Mouse (Mus musculus): ENCODE measurements at regions not wholly inside any gene's neighbourhood (a gene's known extent, or its start where the extent isn't known, plus 50 kb on each side); places are given as distances from the start of the nearest gene placed in this dataset.

- TF ChIP-seq POLR2A (IDR thresholded peaks at IDR 0.05; ENCODE audit: borderline replicate concordance, extremely low read depth, insufficient read depth, insufficient read length, poor library complexity, severe bottlenecking): no peak
- DNase-seq (ENCODE audit: low read depth): no peak
These were observed 55.9 kb downstream of the Hdgfl1 start for GRCm38 (mm10) chr13:26714056-26714455.

- peak; percentile 57 for DNase-seq (ENCODE audit: low read depth)
- TF ChIP-seq CTCF (IDR thresholded peaks at IDR 0.05; ENCODE audit: borderline replicate concordance, extremely low read depth, insufficient read depth, insufficient read length) (no peak), POLR2A (IDR thresholded peaks at IDR 0.05; ENCODE audit: borderline replicate concordance, extremely low read depth, insufficient read depth, insufficient read length, poor library complexity, severe bottlenecking) (no peak)
These were observed 70.8 kb downstream of the Hdgfl1 start for GRCm38 (mm10) chr13:26699062-26699684.

DNA sequence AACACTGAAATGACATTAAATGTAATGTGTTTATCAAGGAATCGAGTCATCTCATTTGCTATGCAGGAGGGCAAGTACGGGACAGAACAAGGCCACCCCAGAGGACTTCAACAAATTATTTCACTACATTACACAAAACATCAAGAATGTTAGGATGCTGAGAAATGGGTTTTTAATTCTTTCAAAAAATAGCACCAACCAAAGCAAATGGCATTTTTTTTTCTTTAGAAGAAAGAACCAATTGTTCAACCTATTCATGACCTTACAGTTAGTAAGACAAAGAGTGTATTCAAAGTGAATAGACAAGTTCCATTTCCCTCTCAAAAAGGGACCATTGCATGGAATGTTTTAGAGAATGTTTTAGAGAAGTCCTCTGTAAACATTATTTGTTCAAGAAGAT is 110.5 kb downstream of the Hdgfl1 start:
- DNase-seq (ENCODE audit: low read depth): peak; percentile 55
- TF ChIP-seq CTCF (IDR thresholded peaks at IDR 0.05; ENCODE audit: borderline replicate concordance, extremely low read depth, insufficient read depth, insufficient read length): no peak
- no peak for TF ChIP-seq POLR2A (IDR thresholded peaks at IDR 0.05; ENCODE audit: borderline replicate concordance, extremely low read depth, insufficient read depth, insufficient read length, poor library complexity, severe bottlenecking)

DNA sequence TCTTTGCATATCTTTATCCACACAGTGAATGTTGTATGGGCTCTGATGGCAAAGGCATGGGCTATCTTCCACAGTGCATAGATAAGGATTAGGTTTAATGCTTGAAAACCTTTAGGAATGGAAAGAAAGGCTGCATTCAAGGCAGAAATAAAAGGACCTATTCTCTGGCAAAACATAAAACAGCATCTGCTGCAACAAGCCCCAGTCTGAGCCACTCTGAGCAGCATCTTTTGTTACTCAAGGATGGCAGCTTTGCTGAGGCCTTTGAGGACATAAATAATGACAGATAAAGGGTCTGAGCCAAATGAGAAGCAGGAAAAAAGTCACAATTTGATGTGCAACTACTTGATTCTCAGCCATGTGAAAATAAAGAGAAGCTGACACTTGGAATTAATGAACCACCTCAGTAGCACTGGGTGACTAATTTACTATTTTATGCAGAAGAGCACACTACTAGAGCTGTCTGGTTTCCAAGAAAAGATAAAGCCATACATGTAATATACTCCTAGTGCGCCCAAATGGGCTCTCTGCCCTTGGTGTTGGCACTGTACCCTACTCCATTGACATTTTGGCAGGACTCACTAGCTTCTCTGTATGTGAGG is 112.9 kb downstream of the Hdgfl1 start:
- peak; percentile 96 for DNase-seq (ENCODE audit: low read depth)
- no peak for TF ChIP-seq CTCF (IDR thresholded peaks at IDR 0.05; ENCODE audit: borderline replicate concordance, extremely low read depth, insufficient read depth, insufficient read length)
- TF ChIP-seq POLR2A (IDR thresholded peaks at IDR 0.05; ENCODE audit: borderline replicate concordance, extremely low read depth, insufficient read depth, insufficient read length, poor library complexity, severe bottlenecking): no peak
